In genomic region chr14:121109116-121109504, GRCm38 (mm10) we compare ENCODE assay signal across 10 mouse cellular contexts.
A peak's percentile ranks its signal among the peaks of the same experiment; 100 is the strongest.
DNase-seq lines count a peak whose midpoint lies in the region; ATAC-seq lines count a peak whose summit lies in the region.
"Had no signal": no experiment of that assay in that cellular context is flagged by ENCODE, and none has a peak within 500 bp of the region (broad histone marks: within the 10 kb centered on the region; RNA-seq: fewer than 3 reads in every experiment).

No protein-coding gene starts in this region.

- ATAC-seq in liver, embryonic 11.5 days (replicated peaks; ENCODE audit: low FRiP score): no peak

- no peak overlapping the region for H3K4me2 ChIP-seq in liver, embryonic 11.5 days

- 40% methylated on average over 9 of the region's 9 CpGs for WGBS in liver, embryonic 11.5 days
- WGBS in limb, embryonic 10.5 days: 18% methylated on average over 9 of the region's 9 CpGs

- H3K36me3 ChIP-seq in liver, embryonic 11.5 days (ENCODE audit: control insufficient read depth, insufficient read depth, low read length): peaks cover 3% of the 10 kb centered on the region; the same call in 1 of the 2 replicates
- peaks cover 41% of the 10 kb centered on the region for H3K36me3 ChIP-seq in limb, embryonic 10.5 days

- peak overlapping the region; percentile 43; the same call in 1 of the 2 replicates for H3K27ac ChIP-seq in liver, embryonic 11.5 days (ENCODE audit: low read depth, low read length)
- H3K27ac ChIP-seq in limb, embryonic 10.5 days: peak overlapping the region; percentile 86

- H3K9ac ChIP-seq in liver, embryonic 11.5 days (ENCODE audit: low read depth, low read length): no peak overlapping the region

- no peak overlapping the region for H3K4me3 ChIP-seq in liver, embryonic 11.5 days (ENCODE audit: low read depth, low read length)
- peak overlapping the region; percentile 31 for H3K4me3 ChIP-seq in limb, embryonic 10.5 days
- H3K4me3 ChIP-seq: megakaryocyte, embryonic 14.5 days had no signal

- H3K27me3 ChIP-seq in liver, embryonic 11.5 days (replicated peaks; ENCODE audit: control insufficient read depth, insufficient read depth, low read length): no peaks in the 10 kb centered on the region
- H3K27me3 ChIP-seq in limb, embryonic 10.5 days (ENCODE audit: low read depth, poor library complexity, severe bottlenecking): no peaks in the 10 kb centered on the region

- peak; percentile 28 for DNase-seq in adrenal gland, postnatal 10 days
- no peak for DNase-seq in adrenal gland, postnatal 36 days
- no peak for DNase-seq in liver, embryonic 11.5 days (ENCODE audit: low spot score)
- DNase-seq in liver: no peak
- peak; percentile 65 for DNase-seq in limb, embryonic 10.5 days (ENCODE audit: low spot score)
- peak; percentile 27 for DNase-seq in retina, postnatal 1 day
- no peak for DNase-seq in cerebellum, postnatal 36 days
- DNase-seq in spleen, postnatal 36 days (ENCODE audit: low spot score in 2 of 2): no peak
- DNase-seq: gastrocnemius, postnatal 10 days had no signal

- no peaks in the 10 kb centered on the region for H3K9me3 ChIP-seq in liver, embryonic 11.5 days (ENCODE audit: control insufficient read depth, low read length)
- no peaks in the 10 kb centered on the region for H3K9me3 ChIP-seq in limb, embryonic 10.5 days (replicated peaks)
- H3K9me3 ChIP-seq: megakaryocyte, embryonic 14.5 days had no signal

- H3K4me1 ChIP-seq in liver, embryonic 11.5 days (replicated peaks; ENCODE audit: control insufficient read depth, insufficient read depth, low read length): peaks cover 26% of the 10 kb centered on the region
- peaks cover 84% of the 10 kb centered on the region for H3K4me1 ChIP-seq in limb, embryonic 10.5 days
- H3K4me1 ChIP-seq: megakaryocyte, embryonic 14.5 days had no signal

Comparison
In these comparisons a context has a peak if more than half of its experiments do, and no peak if none do; other contexts are left out.
1. DNase-seq: peak in adrenal gland, postnatal 10 days (single experiment), limb, embryonic 10.5 days (single experiment) and retina, postnatal 1 day (single experiment); none in adrenal gland, postnatal 36 days (0 of 2), liver, embryonic 11.5 days (single experiment), liver (single experiment), cerebellum, postnatal 36 days (0 of 2) and spleen, postnatal 36 days (0 of 2).